ENCODE assay signal across 11 mouse cellular contexts in the genomic region with DNA sequence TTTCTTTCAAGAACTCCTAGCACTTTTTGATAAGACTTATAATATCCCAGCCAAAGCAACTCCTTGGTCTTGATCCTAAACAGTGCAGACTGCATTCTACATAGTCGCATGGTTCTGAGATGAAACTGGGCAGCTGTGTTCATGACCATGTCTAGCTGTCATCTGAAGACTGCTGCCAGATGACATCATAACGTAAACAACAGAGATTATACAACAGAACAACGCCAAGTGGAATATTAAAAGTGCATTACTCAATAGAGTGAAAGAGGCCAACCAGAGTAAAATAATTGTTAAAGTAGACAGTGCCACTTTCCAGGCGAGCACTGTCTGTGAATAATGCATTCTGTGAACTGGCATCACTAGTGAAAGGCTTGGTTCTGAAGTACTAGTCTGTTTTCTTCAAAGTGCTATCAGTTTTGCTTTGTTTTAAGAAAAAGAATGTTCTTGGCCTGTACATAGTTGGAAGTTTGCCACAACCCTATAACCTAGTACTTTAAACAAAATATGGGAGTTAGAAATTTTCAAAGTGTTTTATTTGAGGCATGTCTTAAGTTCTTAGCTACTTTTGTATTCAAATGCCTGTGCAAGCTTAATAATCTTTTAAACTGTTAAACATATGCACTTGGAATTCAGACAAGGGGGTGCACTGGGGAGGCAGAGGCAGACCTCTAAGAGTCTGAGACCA. TPM values are rescaled to one million over a fixed set of nuclear protein-coding genes. Genes with fewer than 3 reads are reported as not detected.
DNase-seq lines count a peak whose midpoint lies in the region; ATAC-seq and TF ChIP-seq lines count a peak whose summit lies in the region.
"Had no signal": no experiment of that assay in that cellular context is flagged by ENCODE, and none has a peak within 500 bp of the region (broad histone marks: within the 10 kb centered on the region; RNA-seq: fewer than 3 reads in every experiment).

No protein-coding gene starts in this region.

- no peaks in the 10 kb centered on the region for H3K9me3 ChIP-seq in liver, postnatal 0 days (ENCODE audit: low read length)
- no peaks in the 10 kb centered on the region for H3K9me3 ChIP-seq in liver, embryonic 11.5 days (ENCODE audit: control insufficient read depth, low read length)
- no peaks in the 10 kb centered on the region for H3K9me3 ChIP-seq in heart, embryonic 13.5 days
- H3K9me3 ChIP-seq in lung, embryonic 15.5 days: no peaks in the 10 kb centered on the region
- no peaks in the 10 kb centered on the region for H3K9me3 ChIP-seq in stomach, postnatal 0 days (ENCODE audit: control insufficient read depth, low read length)

- H3K27ac ChIP-seq in liver, postnatal 0 days (ENCODE audit: low read depth): no peak overlapping the region
- H3K27ac ChIP-seq in liver, embryonic 11.5 days (ENCODE audit: low read depth, low read length): no peak overlapping the region
- peak overlapping the region; percentile 70 for H3K27ac ChIP-seq in heart, embryonic 13.5 days (replicated peaks)
- peak overlapping the region; percentile 78 for H3K27ac ChIP-seq in lung, embryonic 15.5 days
- H3K27ac ChIP-seq in stomach, postnatal 0 days (replicated peaks): peak overlapping the region; percentile 25; the same call in 1 of the 2 replicates
- H3K27ac ChIP-seq: liver, embryonic 14.5 days had no signal

- WGBS in liver, postnatal 0 days (ENCODE audit: insufficient replicate concordance): 61% methylated on average over 4 of the region's 4 CpGs
- 66% methylated on average over 4 of the region's 4 CpGs for WGBS in liver, embryonic 11.5 days
- WGBS in heart, embryonic 13.5 days: 39% methylated on average over 4 of the region's 4 CpGs
- WGBS in lung, embryonic 15.5 days: 32% methylated on average over 4 of the region's 4 CpGs
- 27% methylated on average over 4 of the region's 4 CpGs for WGBS in stomach, postnatal 0 days

- H3K4me1 ChIP-seq in liver, postnatal 0 days (ENCODE audit: insufficient read depth): no peaks in the 10 kb centered on the region
- no peaks in the 10 kb centered on the region for H3K4me1 ChIP-seq in liver, embryonic 11.5 days (replicated peaks; ENCODE audit: control insufficient read depth, insufficient read depth, low read length)
- H3K4me1 ChIP-seq in heart, embryonic 13.5 days: peaks cover 20% of the 10 kb centered on the region
- H3K4me1 ChIP-seq in lung, embryonic 15.5 days: peaks cover 25% of the 10 kb centered on the region
- H3K4me1 ChIP-seq in stomach, postnatal 0 days (replicated peaks; ENCODE audit: control insufficient read depth, insufficient read depth): no peaks in the 10 kb centered on the region

- no peak overlapping the region for H3K4me2 ChIP-seq in liver, postnatal 0 days (ENCODE audit: low read depth, low read length)
- no peak overlapping the region for H3K4me2 ChIP-seq in liver, embryonic 11.5 days
- no peak overlapping the region for H3K4me2 ChIP-seq in heart, embryonic 13.5 days
- no peak overlapping the region for H3K4me2 ChIP-seq in lung, embryonic 15.5 days
- H3K4me2 ChIP-seq in stomach, postnatal 0 days (replicated peaks; ENCODE audit: low read depth): no peak overlapping the region
- H3K4me2 ChIP-seq: midbrain, embryonic 11.5 days had no signal

- no peak for DNase-seq in liver, postnatal 0 days
- DNase-seq in liver, embryonic 11.5 days (ENCODE audit: low spot score): no peak
- DNase-seq in stomach, postnatal 0 days (ENCODE audit: low spot score): no peak
- DNase-seq in layer of hippocampus, postnatal 25 days (ENCODE audit: extremely low spot score in 1 of 2, low spot score in 1 of 2): no peak
- DNase-seq: kidney, adult 11 months had no signal

- no peak for TF ChIP-seq EP300 in liver, postnatal 0 days (IDR thresholded peaks at IDR 0.05; ENCODE audit: low read depth)
- no peak for TF ChIP-seq EP300 in stomach, postnatal 0 days (optimal IDR thresholded peaks at IDR 0.05)

- H3K36me3 ChIP-seq in liver, postnatal 0 days (replicated peaks; ENCODE audit: insufficient read depth, low read length): no peaks in the 10 kb centered on the region
- H3K36me3 ChIP-seq in liver, embryonic 11.5 days (ENCODE audit: control insufficient read depth, insufficient read depth, low read length): no peaks in the 10 kb centered on the region
- peaks cover 58% of the 10 kb centered on the region for H3K36me3 ChIP-seq in heart, embryonic 13.5 days
- peaks cover 9% of the 10 kb centered on the region; the same call in 1 of the 2 replicates for H3K36me3 ChIP-seq in lung, embryonic 15.5 days
- no peaks in the 10 kb centered on the region for H3K36me3 ChIP-seq in stomach, postnatal 0 days (ENCODE audit: control insufficient read depth, insufficient read depth, low read length)

- H3K27me3 ChIP-seq in liver, postnatal 0 days (ENCODE audit: insufficient read depth, low read length): no peaks in the 10 kb centered on the region
- H3K27me3 ChIP-seq in liver, embryonic 11.5 days (replicated peaks; ENCODE audit: control insufficient read depth, insufficient read depth, low read length): no peaks in the 10 kb centered on the region
- no peaks in the 10 kb centered on the region for H3K27me3 ChIP-seq in heart, embryonic 13.5 days (replicated peaks)
- no peaks in the 10 kb centered on the region for H3K27me3 ChIP-seq in lung, embryonic 15.5 days
- H3K27me3 ChIP-seq in stomach, postnatal 0 days (ENCODE audit: control insufficient read depth, insufficient read depth, low read length): no peaks in the 10 kb centered on the region

- peak; percentile 81 for ATAC-seq in liver, postnatal 0 days
- no peak for ATAC-seq in liver, embryonic 11.5 days (replicated peaks; ENCODE audit: low FRiP score)
- no peak for ATAC-seq in heart, embryonic 13.5 days (ENCODE audit: extremely low read depth, insufficient number of reproducible peaks, low FRiP score, low TSS enrichment)
- ATAC-seq in lung, embryonic 15.5 days (ENCODE audit: borderline replicate concordance, extremely low read depth, low FRiP score, low TSS enrichment): peak; percentile 95
- ATAC-seq in stomach, postnatal 0 days (ENCODE audit: low FRiP score, low TSS enrichment): peak; percentile 91
- no peak for ATAC-seq in megakaryocyte-erythroid progenitor cell, adult 5-6 weeks (replicated peaks; ENCODE audit: low FRiP score, low TSS enrichment, poor library complexity, severe bottlenecking)

- no peak overlapping the region for H3K9ac ChIP-seq in liver, postnatal 0 days (replicated peaks)
- no peak overlapping the region for H3K9ac ChIP-seq in liver, embryonic 11.5 days (ENCODE audit: low read depth, low read length)
- no peak overlapping the region for H3K9ac ChIP-seq in heart, embryonic 13.5 days
- H3K9ac ChIP-seq in lung, embryonic 15.5 days: no peak overlapping the region
- no peak overlapping the region for H3K9ac ChIP-seq in stomach, postnatal 0 days (ENCODE audit: low read length)
- H3K9ac ChIP-seq: liver, embryonic 14.5 days had no signal

- TF ChIP-seq CTCF in liver, postnatal 0 days (IDR thresholded peaks at IDR 0.05; ENCODE audit: low read depth): no peak
- no peak for TF ChIP-seq CTCF in stomach, postnatal 0 days (IDR thresholded peaks at IDR 0.05; ENCODE audit: low read depth)

- H3K4me3 ChIP-seq in liver, postnatal 0 days (ENCODE audit: low read depth, low read length): no peak overlapping the region
- H3K4me3 ChIP-seq in liver, embryonic 11.5 days (ENCODE audit: low read depth, low read length): no peak overlapping the region
- H3K4me3 ChIP-seq in heart, embryonic 13.5 days: no peak overlapping the region
- no peak overlapping the region for H3K4me3 ChIP-seq in lung, embryonic 15.5 days
- H3K4me3 ChIP-seq in stomach, postnatal 0 days (ENCODE audit: low read depth, low read length): no peak overlapping the region
- H3K4me3 ChIP-seq: erythroblast, embryonic 14.5 days had no signal

RNA-seq across cellular contexts. Expression of gene Cyb561, which starts 47.5 kb away (rescaled TPM):
- polyA plus RNA-seq in liver, postnatal 0 days (2015; fragmentation: Nextera tagmentation; extraction: Ambion mirVana): 0.89 and 0.96 TPM in 2 replicates
- 3.4 and 4.8 TPM in 2 replicates for polyA plus RNA-seq in liver, embryonic 11.5 days (2014; fragmentation: Nextera tagmentation; extraction: Ambion mirVana)
- polyA plus RNA-seq in heart, embryonic 13.5 days (2015; fragmentation: Nextera tagmentation; extraction: Ambion mirVana): 4.6 and 5.2 TPM in 2 replicates
- polyA plus RNA-seq in lung, embryonic 15.5 days (2015; fragmentation: Nextera tagmentation; extraction: Ambion mirVana): 34.2 and 39.8 TPM in 2 replicates
- 56.1 and 58.3 TPM in 2 replicates for polyA plus RNA-seq in stomach, postnatal 0 days (2015; fragmentation: Nextera tagmentation; extraction: Ambion mirVana)
- total RNA-seq in megakaryocyte-erythroid progenitor cell, adult 5-6 weeks (2014; fragmentation: Nextera tagmentation): 3.3 and 10.0 TPM in 2 replicates
- total RNA-seq in megakaryocyte-erythroid progenitor cell, adult 5-6 weeks (2017): 2.1 and 2.5 TPM in 2 replicates
- 10 to 100 TPM; 51.4 to 52.3 TPM for total RNA-seq in layer of hippocampus, postnatal 25 days (2021)

Comparison
In these comparisons a context has a peak if more than half of its experiments do, and no peak if none do; other contexts are left out.
1. ATAC-seq: peak in liver, postnatal 0 days (single experiment), lung, embryonic 15.5 days (single experiment) and stomach, postnatal 0 days (single experiment); none in liver, embryonic 11.5 days (single experiment), heart, embryonic 13.5 days (single experiment) and megakaryocyte-erythroid progenitor cell, adult 5-6 weeks (single experiment).
2. H3K27ac ChIP-seq: peak in heart, embryonic 13.5 days (single experiment), lung, embryonic 15.5 days (single experiment) and stomach, postnatal 0 days (single experiment); none in liver, postnatal 0 days (single experiment) and liver, embryonic 11.5 days (single experiment).